Mouse (Mus musculus) megakaryocyte, embryonic 14.5 days (primary cell): ENCODE results near the gene Dusp8.

ENCODE experiments used
- FLI1 ChIP-seq: IDR thresholded peaks from 2 replicates; pipeline ENCODE4 v1.6.1; 2012; ENCODE audit warnings: low read length, inconsistent platforms, mixed read lengths
- GATA1 ChIP-seq: IDR thresholded peaks from 3 replicates; pipeline ENCODE4 v1.6.1; 2012; ENCODE audit warnings: mixed read lengths, low read length, inconsistent platforms, borderline replicate concordance

DNA sequence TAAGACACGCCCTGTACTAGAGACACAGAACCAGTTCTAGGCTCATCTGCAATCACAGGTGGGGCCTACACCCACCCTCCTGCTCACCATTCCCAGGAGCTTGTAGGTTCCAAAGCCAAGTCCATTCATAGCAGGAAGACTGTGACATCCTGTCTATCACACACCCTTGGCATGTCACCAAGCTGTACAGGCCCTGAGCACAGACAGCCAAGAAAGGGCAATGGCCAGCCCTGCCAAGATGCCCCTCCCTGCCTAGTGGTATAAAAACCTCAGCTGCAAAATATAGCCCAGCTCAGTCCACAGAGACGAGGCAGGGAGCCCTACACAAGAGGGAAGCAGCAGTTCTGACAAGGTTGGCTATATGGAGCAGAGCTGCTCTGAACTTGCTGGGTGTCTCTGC lies 61.4 kb downstream of the Dusp8 start:
- TF ChIP-seq GATA1 (no peak), FLI1 (no peak)
